Mouse (Mus musculus): ENCODE measurements around the gene Gm20388.

DNA sequence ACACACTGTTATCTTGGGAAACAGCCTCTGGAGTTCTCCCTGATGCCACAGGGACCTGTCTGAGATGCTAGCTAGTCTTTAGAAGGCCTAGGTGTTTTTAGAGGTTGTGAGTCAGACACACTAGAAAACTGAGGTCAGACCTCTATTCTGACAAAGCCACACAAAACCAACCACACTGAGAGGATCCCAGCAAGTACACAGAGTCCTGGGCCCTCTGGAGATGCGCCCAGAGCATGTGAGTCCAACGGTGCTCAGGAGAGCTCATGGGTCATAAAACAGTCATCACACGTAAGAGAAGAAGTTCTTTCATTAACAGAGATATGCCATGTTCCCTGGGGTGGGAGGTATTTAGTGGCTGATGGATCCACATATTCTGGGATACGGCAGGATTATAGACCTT lies 1009.9 kb downstream of the Gm20388 start:
- no peak for TF ChIP-seq CTCF (IDR thresholded peaks at IDR 0.05; ENCODE audit: insufficient read depth, low read depth, low read length)
- no peak for TF ChIP-seq POLR2A (IDR thresholded peaks at IDR 0.05; ENCODE audit: insufficient read depth, low read depth, low read length)

Measured in olfactory bulb, adult 2 months (tissue).